Mouse (Mus musculus): ENCODE measurements around the gene Adar.
"Not testable (repeated sequence)": the region's sequence is repeated elsewhere in the genome, so short reads cannot be mapped to it uniquely, and the experiment has no call there.

The Adar gene

GRCm38 (mm10) chr3:89788680-89789352 lies 74.0 kb downstream of the Adar start:
- no peak for DNase-seq (ENCODE audit: low spot score in 2 of 2)

DNA sequence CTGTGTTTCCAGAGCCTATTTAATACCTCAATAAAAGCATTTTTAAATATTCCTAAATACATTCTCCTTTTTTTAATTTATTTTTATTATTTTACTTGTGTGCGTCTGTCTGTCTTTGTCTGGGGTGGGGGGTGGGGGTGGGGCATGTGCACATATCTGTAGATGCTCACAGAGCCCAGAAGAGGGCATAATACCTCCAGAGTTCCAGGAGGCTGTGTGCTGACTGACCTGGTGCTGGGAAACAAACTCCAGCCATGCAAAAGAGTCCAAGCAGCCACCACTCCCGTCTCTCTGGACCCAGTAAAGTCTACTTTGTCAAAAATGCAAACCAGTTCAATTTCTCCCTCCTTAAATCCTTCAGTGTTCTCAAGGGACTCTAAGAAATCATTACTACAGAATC lies 79.8 kb downstream of the Adar start:
- DNase-seq (ENCODE audit: low spot score in 2 of 2): no peak

DNA sequence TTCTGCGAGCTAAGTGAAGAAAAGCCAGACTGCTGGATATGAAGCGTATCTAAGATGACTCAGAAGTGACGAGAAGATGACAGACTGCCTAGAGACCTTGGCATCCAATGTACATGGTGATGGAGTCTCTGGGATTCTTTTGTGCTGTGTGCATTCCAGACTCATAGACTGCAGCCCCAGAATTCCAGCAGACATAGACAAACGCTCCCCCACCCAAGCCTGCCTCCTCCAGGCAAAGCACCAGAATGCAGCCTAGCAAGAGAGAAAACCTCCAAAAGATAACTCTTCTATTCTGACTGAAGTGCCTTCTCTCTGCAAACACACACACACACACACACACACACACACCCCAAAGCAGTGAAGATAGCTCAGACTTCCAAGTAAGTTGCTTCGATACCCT lies 80.9 kb downstream of the Adar start:
- DNase-seq (ENCODE audit: low spot score in 2 of 2): no peak

GRCm38 (mm10) chr3:89796358-89796757 lies 81.5 kb downstream of the Adar start:
- DNase-seq (ENCODE audit: low spot score in 2 of 2): no peak

GRCm38 (mm10) chr3:89798518-89798917 lies 83.7 kb downstream of the Adar start:
- DNase-seq (ENCODE audit: low spot score in 2 of 2): no peak

GRCm38 (mm10) chr3:89799476-89799875 lies 84.7 kb downstream of the Adar start:
- no peak for DNase-seq (ENCODE audit: low spot score in 2 of 2)

- not testable (repeated sequence) for DNase-seq (ENCODE audit: low spot score in 2 of 2)
Observed at GRCm38 (mm10) chr3:89800078-89800477, 85.3 kb downstream of the Adar start.

- no peak for DNase-seq (ENCODE audit: low spot score in 2 of 2)
Observed at GRCm38 (mm10) chr3:89800774-89801506, 86.1 kb downstream of the Adar start.

DNA sequence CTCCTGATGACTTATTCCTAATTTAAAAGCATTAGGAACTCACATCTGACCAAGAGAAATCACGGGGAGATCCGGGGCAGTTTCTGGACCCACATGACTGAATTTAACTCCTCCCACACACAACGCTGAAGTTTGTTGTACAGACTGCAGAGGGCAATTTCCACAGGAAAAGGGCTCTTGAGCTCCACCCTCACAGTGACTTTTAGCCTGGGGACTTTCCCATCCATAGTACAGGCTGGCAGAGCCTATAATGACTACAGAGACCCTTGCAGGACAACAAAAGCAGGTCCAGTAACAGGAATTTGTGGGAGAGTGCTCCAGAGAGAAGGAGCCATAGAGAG lies 86.7 kb downstream of the Adar start:
- DNase-seq (ENCODE audit: low spot score in 2 of 2): no peak

DNA sequence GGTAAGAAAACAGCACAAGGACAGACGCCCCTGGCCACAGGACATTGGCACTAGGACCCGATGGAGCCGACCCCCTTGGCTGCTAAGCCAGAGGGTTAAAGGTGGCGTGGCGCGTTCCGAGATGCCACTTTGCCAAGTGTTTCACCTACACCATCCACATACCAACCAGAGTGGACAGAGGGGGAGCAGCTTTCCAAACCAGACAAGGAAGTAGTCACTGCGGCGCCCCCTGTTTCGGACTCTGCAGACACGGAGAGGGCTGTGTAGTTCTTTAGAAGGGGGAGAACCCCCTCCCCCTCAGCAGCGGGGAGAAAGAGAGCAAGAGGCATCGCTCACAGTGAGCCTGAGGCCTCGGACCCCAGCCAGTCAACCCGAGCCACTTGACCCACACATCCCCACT lies 88.1 kb downstream of the Adar start:
- no peak for DNase-seq (ENCODE audit: low spot score in 2 of 2)
